Mouse (Mus musculus) G1E (cell line): ENCODE measurements around the gene 1300017J02Rik. TPM values are rescaled to one million over a fixed set of nuclear protein-coding genes. Genes with fewer than 3 reads are reported as not detected.

ENCODE experiments used
- ATAC-seq: 2 replicates; pipeline ENCODE4 v1.8.0; 2016; ENCODE audit warnings: mild to moderate bottlenecking; ENCODE audit not compliant: insufficient number of reproducible peaks, poor library complexity, low FRiP score, severe bottlenecking; ENCODE audit errors: extremely low read depth
- DNase-seq: peaks from one replicate; pipeline ENCODE4 v3.0.0; 2012; ENCODE audit warnings: low spot score
- H3K27me3 ChIP-seq: 2 replicates; pipeline ENCODE4 v1.6.1; 2012; ENCODE audit warnings: mild to moderate bottlenecking, low read length, inconsistent platforms; ENCODE audit not compliant: insufficient read depth
- H3K36me3 ChIP-seq: replicated peaks from 2 replicates; pipeline ENCODE3; 2012; ENCODE audit warnings: mild to moderate bottlenecking, inconsistent platforms
- H3K4me1 ChIP-seq: 2 replicates; pipeline ENCODE4 v1.6.1; 2012; ENCODE audit warnings: low read depth, low read length, inconsistent platforms, mixed read lengths; ENCODE audit not compliant: insufficient read depth
- H3K4me3 ChIP-seq: 2 replicates; pipeline ENCODE4 v1.5.1; 2012; ENCODE audit warnings: low read depth, mild to moderate bottlenecking, inconsistent platforms, low read length, moderate library complexity, mixed read lengths
- H3K9me3 ChIP-seq: replicated peaks from 2 replicates; pipeline ENCODE4 v1.6.1; 2012; ENCODE audit warnings: inconsistent platforms
- CTCF ChIP-seq: IDR thresholded peaks from 2 replicates; pipeline ENCODE4 v1.5.1; 2012; ENCODE audit warnings: low read depth, low read length, inconsistent platforms, mixed read lengths
- GATA1 ChIP-seq: IDR thresholded peaks from 2 replicates; pipeline ENCODE4 v1.6.1; 2012; ENCODE audit warnings: borderline replicate concordance, low read length, inconsistent platforms, mixed read lengths
- GATA2 ChIP-seq: IDR thresholded peaks from 2 replicates; pipeline ENCODE4 v1.6.1; 2012; ENCODE audit warnings: low read depth, low read length, inconsistent platforms, borderline replicate concordance
- POLR2AphosphoS5 ChIP-seq: IDR thresholded peaks from 2 replicates; pipeline ENCODE4 v1.6.1; 2012; ENCODE audit warnings: low read depth, low read length, inconsistent platforms; ENCODE audit not compliant: insufficient replicate concordance
- TAL1 ChIP-seq: conservative IDR thresholded peaks from 2 replicates; pipeline ENCODE4 v1.6.1; 2012; ENCODE audit warnings: low read depth, low read length, inconsistent platforms, mixed read lengths
- polyA plus RNA-seq: library from polyadenylated mRNA; stranded (reverse); fragments of >175 nt; gene quantifications from 2 replicates; pipeline ENCODE4 v1.2.3, GENCODE M21; 2012
- total RNA-seq, 2 experiments: library from RNA; stranded (forward) in 1 of 2; stranded (reverse) in 1 of 2; fragments of 200-1000 nt in 1 of 2; fragments of >200 nt in 1 of 2; fragmentation: Nextera tagmentation in 1 of 2; gene quantifications; 2 replicates each; pipeline ENCODE4 v1.2.3; 2014 to 2017

The 1300017J02Rik gene
- total and polyA plus RNA-seq, 3 experiments, result 6.9 to 42.4 (median 31.9) TPM

GRCm38 (mm10) chr9:103276876-103277275 is 28.0 kb downstream of the 1300017J02Rik start:
- no peak for DNase-seq
- Histone ChIP-seq H3K9me3 (no peaks in the 10 kb centered on the region), H3K36me3 (peaks cover 80% of the 10 kb centered on the region), H3K4me3 (no peak overlapping the region), H3K4me1 (peaks cover 20% of the 10 kb centered on the region), H3K27me3 (no peaks in the 10 kb centered on the region)
- TF ChIP-seq GATA2 (no peak), CTCF (no peak), POLR2AphosphoS5 (no peak), TAL1 (no peak), GATA1 (no peak)
- no peak for ATAC-seq

DNA sequence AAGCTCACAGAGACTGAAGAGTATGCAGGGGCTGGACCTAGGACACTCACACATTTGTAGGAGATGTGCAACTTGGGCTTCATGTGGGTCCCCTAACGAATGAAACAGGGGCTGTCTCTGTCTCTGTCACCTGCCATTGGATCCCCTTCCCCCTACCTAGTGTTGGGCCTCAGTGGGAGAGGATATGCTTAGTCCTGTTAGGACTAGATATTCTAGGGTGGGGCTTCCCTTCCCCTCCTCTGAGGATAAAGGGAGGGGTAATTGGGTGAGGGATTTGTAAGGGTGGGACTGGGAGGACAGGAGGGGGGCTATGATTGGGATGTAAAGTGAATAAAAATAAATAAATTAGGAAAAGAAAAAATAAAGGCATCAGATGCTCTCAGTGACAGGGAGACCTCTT is 29.2 kb downstream of the 1300017J02Rik start:
- Histone ChIP-seq H3K9me3 (no peaks in the 10 kb centered on the region), H3K36me3 (peaks cover 81% of the 10 kb centered on the region), H3K27me3 (no peaks in the 10 kb centered on the region), H3K4me3 (no peak overlapping the region), H3K4me1 (peaks cover 20% of the 10 kb centered on the region)
- ATAC-seq (no peak), DNase-seq (no peak)
- TF ChIP-seq TAL1, result no peak
- TF ChIP-seq GATA2, result no peak
- no peak for TF ChIP-seq CTCF
- no peak for TF ChIP-seq POLR2AphosphoS5
- TF ChIP-seq GATA1, result no peak

- Histone ChIP-seq H3K4me3 (no peak overlapping the region), H3K27me3 (no peaks in the 10 kb centered on the region), H3K4me1 (peaks cover 20% of the 10 kb centered on the region), H3K9me3 (no peaks in the 10 kb centered on the region), H3K36me3 (peaks cover 77% of the 10 kb centered on the region)
- no peak for ATAC-seq
- TF ChIP-seq TAL1, result no peak
- TF ChIP-seq POLR2AphosphoS5, result no peak
- no peak for TF ChIP-seq CTCF
- TF ChIP-seq GATA2, result no peak
- no peak for TF ChIP-seq GATA1
- no peak for DNase-seq
These were observed 30.1 kb downstream of the 1300017J02Rik start for GRCm38 (mm10) chr9:103274819-103275218.

- Histone ChIP-seq H3K4me3 (no peak overlapping the region), H3K36me3 (peaks cover 78% of the 10 kb centered on the region), H3K9me3 (no peaks in the 10 kb centered on the region), H3K4me1 (peaks cover 7% of the 10 kb centered on the region; the same call in 1 of the 2 replicates), H3K27me3 (no peaks in the 10 kb centered on the region; the same call in 1 of the 2 replicates)
- TF ChIP-seq GATA2 (no peak), POLR2AphosphoS5 (no peak), GATA1 (no peak), CTCF (no peak), TAL1 (no peak)
- DNase-seq (no peak), ATAC-seq (no peak)
These were observed 33.8 kb downstream of the 1300017J02Rik start for GRCm38 (mm10) chr9:103271104-103271503.

DNA sequence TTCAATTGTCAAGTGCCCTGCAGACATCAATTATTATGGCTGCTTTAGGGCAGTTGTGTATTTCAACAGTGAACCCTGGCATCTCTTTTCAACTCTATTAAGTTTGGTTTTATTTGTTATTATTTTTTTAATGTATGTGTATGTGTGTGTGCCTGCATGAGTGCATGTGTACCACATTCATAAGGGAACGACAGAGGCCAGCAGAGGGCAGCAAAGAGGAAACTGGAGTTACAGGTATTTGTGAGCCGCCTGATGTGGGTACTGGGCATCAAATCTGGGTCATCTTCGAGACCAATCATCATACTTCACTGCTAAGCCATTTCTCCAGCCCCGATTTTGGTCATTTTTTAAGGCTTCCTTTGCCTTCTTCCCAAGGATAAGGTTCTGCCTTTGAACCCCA is 39.1 kb downstream of the 1300017J02Rik start:
- no peak for DNase-seq
- H3K36me3 ChIP-seq, result peaks cover 89% of the 10 kb centered on the region
- no peaks in the 10 kb centered on the region for H3K4me1 ChIP-seq
- TF ChIP-seq GATA1, result no peak
- TF ChIP-seq TAL1, result no peak
- no peak for TF ChIP-seq GATA2
- TF ChIP-seq POLR2AphosphoS5, result no peak
- no peak for ATAC-seq
- no peaks in the 10 kb centered on the region; the same call in 1 of the 2 replicates for H3K27me3 ChIP-seq
- no peaks in the 10 kb centered on the region for H3K9me3 ChIP-seq
- H3K4me3 ChIP-seq, result no peak overlapping the region

- DNase-seq (no peak), ATAC-seq (no peak)
- Histone ChIP-seq H3K27me3 (no peaks in the 10 kb centered on the region), H3K36me3 (peaks cover 38% of the 10 kb centered on the region), H3K4me3 (no peak overlapping the region), H3K4me1 (no peaks in the 10 kb centered on the region), H3K9me3 (peaks cover 3% of the 10 kb centered on the region)
- TF ChIP-seq GATA2 (no peak), TAL1 (no peak), CTCF (no peak), POLR2AphosphoS5 (no peak), GATA1 (no peak)
These were observed 52.0 kb downstream of the 1300017J02Rik start for GRCm38 (mm10) chr9:103252906-103253305.

GRCm38 (mm10) chr9:103248618-103249017 is 56.3 kb downstream of the 1300017J02Rik start:
- Histone ChIP-seq H3K4me3 (no peak overlapping the region), H3K9me3 (peaks cover 2% of the 10 kb centered on the region), H3K27me3 (peaks cover 4% of the 10 kb centered on the region; the same call in 1 of the 2 replicates), H3K4me1 (no peaks in the 10 kb centered on the region), H3K36me3 (peaks cover 17% of the 10 kb centered on the region)
- DNase-seq (no peak), ATAC-seq (no peak)
- TF ChIP-seq CTCF (no peak), GATA1 (no peak), POLR2AphosphoS5 (no peak), GATA2 (no peak), TAL1 (no peak)
